Mouse (Mus musculus) left cerebral cortex, adult 11 months (tissue): ENCODE results near the gene Fam120c.
A peak's percentile ranks its signal among the peaks of the same experiment; 100 is the strongest.
"Not testable (repeated sequence)": the region's sequence is repeated elsewhere in the genome, so short reads cannot be mapped to it uniquely, and the experiment has no call there.

Experiments
- DNase-seq: peaks from one replicate; pipeline ENCODE4 v3.0.0; 2022; ENCODE audit warnings: low spot score

Fam120c gene

GRCm38 (mm10) chrX:151343761-151344500 lies at the start of gene Fam120c:
Fam120c (plus strand) TSS chrX:151344175.
- peak; percentile 71 for DNase-seq

DNA sequence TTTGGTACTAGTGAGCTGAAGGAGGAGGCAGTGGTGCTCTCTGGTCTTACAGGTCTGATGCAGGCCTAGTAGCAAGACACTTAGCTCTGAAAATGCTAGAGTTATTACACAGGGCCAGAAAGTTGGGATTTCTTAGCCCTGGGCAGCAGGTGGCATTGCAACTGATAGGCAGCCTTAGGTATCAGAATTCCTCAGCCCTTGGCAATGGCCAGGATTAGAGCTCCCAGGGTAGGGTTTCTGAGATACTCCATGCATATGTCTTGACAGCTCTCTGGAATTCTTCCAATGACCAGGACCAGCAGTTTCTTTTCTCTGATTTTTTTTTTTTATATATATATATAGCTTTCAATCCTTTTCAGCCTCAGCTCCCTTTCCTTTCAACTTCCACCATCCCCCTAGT lies 45.6 kb upstream of the Fam120c start:
- no peak for DNase-seq

DNA sequence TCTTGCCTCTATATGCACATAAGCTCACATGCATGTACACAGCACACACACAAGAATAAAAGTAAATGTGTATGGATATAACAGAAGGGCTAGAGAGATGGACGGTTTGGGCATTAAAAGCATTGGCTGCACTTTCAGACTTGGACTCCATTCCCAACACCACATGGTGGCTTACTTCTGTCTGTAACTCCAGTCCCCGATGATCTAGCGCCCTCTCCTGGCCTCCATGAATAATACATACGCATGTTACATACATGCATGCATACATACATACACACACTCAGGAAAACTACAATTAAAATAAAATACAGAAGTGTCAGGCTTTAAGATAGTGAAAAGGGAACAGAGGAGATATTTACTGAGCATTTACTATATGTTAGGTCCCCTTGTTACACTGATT lies 30.2 kb upstream of the Fam120c start:
- DNase-seq: no peak

DNA sequence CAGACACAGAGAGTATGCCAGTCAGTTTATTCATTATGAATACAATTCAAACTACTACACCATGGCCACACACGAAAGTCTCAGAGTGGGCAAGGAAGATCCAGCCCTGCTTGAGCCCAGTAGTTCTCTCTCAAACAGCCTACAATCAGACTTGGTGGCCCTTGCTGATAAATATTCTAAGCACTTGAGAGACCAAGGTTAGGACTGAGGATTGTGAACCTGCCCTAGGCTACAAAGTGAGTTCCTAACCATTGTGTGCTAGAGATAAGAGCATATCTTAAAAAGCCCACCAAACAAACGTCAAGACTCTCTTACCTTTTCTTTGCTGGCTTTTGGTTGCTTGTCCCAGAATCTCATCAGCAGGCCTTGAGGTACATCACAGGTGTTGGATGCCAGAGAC lies 10.4 kb upstream of the Fam120c start:
- DNase-seq: no peak

- no peak for DNase-seq
Observed at GRCm38 (mm10) chrX:151337804-151338203, 6.2 kb upstream of the Fam120c start.

- DNase-seq: peak; percentile 22
Observed at GRCm38 (mm10) chrX:151344501-151344984, 568 bp downstream of the Fam120c start.

DNA sequence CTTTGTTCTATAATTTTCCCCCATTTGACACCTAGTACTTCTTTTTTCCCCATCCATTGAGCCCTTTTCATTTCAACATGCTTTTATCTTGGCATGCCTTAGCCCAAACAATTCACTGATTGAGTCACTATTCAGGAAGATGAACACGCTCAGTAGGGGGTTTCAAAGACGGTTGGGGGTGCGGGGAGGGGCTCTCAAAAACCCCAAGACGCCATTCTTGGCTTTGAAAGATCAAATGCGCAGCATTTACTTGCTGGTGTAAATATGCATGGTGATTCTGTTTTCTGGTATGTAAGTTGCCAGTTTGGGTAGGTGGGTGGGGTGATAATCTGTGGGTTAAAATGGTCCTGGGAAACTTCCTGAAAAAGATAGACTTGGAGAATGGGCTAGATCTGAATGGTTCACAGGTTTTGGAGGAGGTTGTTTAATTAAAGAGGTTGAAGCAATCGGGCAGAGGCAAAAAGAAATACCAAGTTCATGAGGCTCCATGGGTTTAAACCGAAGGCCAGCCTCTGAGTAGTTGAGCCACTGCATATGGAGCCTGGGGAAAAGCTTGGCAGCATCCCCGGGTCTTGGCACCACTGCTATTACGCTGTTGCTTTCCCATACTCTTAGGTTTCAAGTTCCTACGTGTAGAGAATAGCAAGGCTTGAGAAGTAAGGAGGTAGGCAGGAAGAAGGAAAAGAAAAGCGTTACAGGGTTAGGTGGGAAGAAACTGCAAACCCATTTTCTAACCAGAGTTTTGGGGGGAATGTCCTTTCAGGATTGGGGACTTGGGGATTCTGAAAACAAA lies 1.6 kb downstream of the Fam120c start:
- DNase-seq: peak; percentile 3

DNA sequence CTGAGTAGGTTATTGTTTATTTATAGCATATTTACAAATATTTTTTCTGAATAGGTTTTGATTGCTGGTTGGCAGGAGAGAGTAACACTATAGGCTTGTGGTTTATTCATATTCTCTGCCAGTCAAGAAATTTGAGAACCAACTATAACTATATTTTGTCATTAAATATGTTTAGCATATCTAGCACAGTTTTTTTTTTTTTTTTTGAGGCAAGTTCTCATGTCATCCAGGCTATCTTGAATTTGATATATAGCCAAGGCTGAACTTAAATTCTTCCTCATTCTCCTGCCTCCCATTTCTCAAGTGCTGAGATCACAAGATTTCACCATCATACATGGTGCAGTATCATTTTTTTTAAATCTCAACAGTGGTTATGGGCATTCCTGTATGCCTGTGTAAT lies 3.3 kb downstream of the Fam120c start:
- no peak for DNase-seq

GRCm38 (mm10) chrX:151349322-151349721 lies 5.3 kb downstream of the Fam120c start:
- no peak for DNase-seq

DNA sequence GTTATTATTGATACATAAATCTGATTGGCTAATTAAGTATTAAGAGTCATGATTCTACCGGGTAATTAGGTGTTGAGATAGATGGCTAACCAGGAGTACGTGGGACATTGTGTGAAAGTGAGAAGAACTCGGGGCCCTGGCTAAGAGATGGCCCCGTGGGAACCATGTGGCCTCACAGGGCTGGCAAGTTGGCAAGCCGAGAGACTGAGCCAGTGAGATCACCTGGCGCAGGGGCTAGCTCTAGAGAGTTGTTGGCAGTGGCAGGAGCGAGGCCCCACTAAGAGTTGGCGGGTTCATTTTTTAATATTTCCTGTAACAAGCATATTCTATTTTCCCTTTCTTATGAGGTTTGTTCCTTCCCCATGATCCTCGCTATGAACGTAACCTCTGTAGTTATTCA lies 74.8 kb downstream of the Fam120c start:
- DNase-seq: no peak

GRCm38 (mm10) chrX:151420791-151421190 lies 76.8 kb downstream of the Fam120c start:
- no peak for DNase-seq

GRCm38 (mm10) chrX:151443637-151444036 lies 99.7 kb downstream of the Fam120c start:
- no peak for DNase-seq

GRCm38 (mm10) chrX:151444189-151444588 lies 100.2 kb downstream of the Fam120c start:
- no peak for DNase-seq

- no peak for DNase-seq
Observed at GRCm38 (mm10) chrX:151488128-151488527, 144.2 kb downstream of the Fam120c start.

DNA sequence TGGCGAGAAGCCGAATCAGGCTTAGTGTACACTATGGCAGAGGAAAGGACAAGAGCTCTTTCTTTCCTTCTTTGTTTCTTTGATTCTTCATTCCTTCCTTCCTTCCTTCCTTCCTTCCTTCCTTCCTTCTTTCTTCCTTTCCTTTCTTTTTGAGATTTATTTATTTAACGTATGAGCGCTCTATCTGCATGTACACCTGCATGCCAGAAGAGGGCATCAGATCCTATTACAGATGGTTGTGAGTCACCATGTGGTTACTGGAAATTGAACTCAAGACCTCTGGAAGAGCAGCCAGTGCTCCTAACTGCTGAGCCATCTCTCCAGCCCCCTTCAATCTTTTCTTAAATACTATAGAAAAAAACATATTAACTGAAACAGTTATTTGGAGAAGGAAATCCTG lies 149.3 kb downstream of the Fam120c start:
- DNase-seq: not testable (repeated sequence)

GRCm38 (mm10) chrX:151496596-151496995 lies 152.6 kb downstream of the Fam120c start:
- no peak for DNase-seq

GRCm38 (mm10) chrX:151508536-151508935 lies 164.6 kb downstream of the Fam120c start:
- no peak for DNase-seq

DNA sequence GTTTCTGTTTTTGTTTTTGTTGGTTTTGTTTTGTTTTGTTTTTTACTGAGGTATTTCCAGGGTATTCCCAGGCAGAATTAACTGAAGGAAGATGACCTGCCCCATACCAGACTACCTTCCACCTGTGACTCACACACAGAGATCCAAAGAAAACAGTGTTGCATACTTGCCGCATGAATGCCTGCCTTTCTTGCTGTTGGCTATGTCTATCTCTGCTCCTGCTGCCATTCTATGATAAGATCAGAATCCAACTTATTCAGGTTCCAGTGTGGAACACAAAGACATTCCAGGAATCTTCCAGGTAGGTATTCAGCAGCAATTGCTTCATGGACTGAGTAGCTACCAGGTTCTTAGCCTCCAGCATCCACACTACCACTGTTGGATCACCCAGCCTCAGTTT lies 165.9 kb downstream of the Fam120c start:
- no peak for DNase-seq

DNA sequence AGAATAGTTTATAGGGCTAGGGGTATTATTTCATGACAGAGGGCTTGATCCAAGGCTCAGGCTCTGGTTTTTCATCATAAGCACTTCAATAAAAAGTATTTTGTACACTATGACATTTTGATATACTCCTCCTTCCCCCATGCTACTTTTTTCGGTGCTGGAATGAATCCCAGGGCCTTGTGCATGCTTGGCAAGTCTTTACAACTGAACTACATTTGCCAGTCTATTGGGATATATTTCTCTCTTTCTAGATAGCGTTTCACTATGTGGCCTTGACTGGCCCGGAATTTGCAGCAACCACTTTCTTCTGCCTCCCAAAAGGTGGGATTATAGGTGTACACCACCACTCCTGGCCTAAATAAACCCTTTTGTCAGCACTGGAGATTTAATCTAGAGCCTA lies 169.1 kb downstream of the Fam120c start:
- no peak for DNase-seq

DNA sequence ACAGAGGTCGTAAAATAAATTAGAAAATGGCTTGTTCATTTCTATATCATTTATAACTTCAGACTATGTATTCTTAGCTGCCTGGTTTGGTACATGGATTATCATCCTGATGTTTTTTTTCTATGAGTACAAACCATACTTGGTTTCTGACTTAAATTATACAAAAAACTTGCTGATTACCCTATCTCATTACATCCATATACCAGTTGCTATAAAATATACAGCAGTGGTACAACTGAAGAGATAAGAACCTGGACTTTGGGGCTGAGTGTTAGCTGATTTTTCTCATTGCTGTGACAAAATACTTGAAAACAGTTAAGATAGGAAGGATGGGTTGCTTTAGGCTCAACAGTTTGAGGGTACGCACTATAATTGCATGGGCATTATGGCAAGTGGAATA lies 169.7 kb downstream of the Fam120c start:
- no peak for DNase-seq

DNA sequence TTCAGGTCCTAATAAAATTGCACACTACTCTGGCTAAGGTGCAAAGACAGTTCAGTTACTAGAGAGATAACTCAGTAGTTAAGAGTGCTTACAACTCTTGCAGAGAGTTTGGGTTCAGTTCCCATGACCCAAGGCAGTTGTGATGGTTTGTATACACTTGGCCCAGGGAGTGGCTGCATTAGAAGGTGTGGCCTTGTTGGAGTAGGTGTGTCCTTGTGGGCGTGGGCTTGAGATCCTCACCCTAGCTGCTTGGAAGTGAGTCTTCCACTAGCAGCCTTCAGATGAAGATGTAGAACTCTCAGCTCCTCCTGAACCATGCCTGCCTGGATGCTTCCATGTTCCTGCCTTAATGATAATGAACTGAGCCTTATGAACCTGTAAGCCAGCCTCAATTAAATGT lies 174.2 kb downstream of the Fam120c start:
- DNase-seq: no peak

GRCm38 (mm10) chrX:151520127-151520457 lies 176.1 kb downstream of the Fam120c start:
- DNase-seq: no peak
